Mouse (Mus musculus) heart, embryonic 16.5 days (tissue): ENCODE results near the gene 4833427G06Rik. TPM values are rescaled to one million over a fixed set of nuclear protein-coding genes. Genes with fewer than 3 reads are reported as not detected.
"Not testable (repeated sequence)": the region's sequence is repeated elsewhere in the genome, so short reads cannot be mapped to it uniquely, and the experiment has no call there.

Experiments
- ATAC-seq: fragments of 200-750 bp; cut with Nextera tagmentation; replicated peaks from 2 replicates; pipeline ENCODE4 v1.8.0; 2017; ENCODE audit warnings: moderate number of reproducible peaks; ENCODE audit not compliant: insufficient read depth, low FRiP score; ENCODE audit errors: extremely low read depth
- H3K27ac ChIP-seq: fragments of 300-500 bp; sonication (generic); 2 replicates; pipeline ENCODE4 v1.5.1; 2014; ENCODE audit warnings: mild to moderate bottlenecking, low read length, control low read depth, moderate library complexity
- H3K27me3 ChIP-seq: fragments of 300-500 bp; sonication (generic); 2 replicates; pipeline ENCODE4 v1.6.1; 2014; ENCODE audit warnings: low read length, mixed read lengths; ENCODE audit not compliant: control insufficient read depth, insufficient read depth
- H3K36me3 ChIP-seq: fragments of 300-500 bp; sonication (generic); 2 replicates; pipeline ENCODE4 v1.6.1; 2014; ENCODE audit not compliant: control insufficient read depth, insufficient read depth
- H3K4me1 ChIP-seq: fragments of 300-500 bp; sonication (generic); 2 replicates; pipeline ENCODE4 v1.6.1; 2014; ENCODE audit warnings: low read length, mixed read lengths; ENCODE audit not compliant: control insufficient read depth, insufficient read depth
- H3K4me2 ChIP-seq: fragments of 300-500 bp; sonication (generic); 2 replicates; pipeline ENCODE4 v1.6.1; 2014; ENCODE audit warnings: low read depth, mild to moderate bottlenecking, control low read depth, low read length
- H3K4me3 ChIP-seq: fragments of 300-500 bp; sonication (generic); 2 replicates; pipeline ENCODE4 v1.5.1; 2014; ENCODE audit warnings: mild to moderate bottlenecking, control low read depth, low read length
- H3K9ac ChIP-seq: fragments of 300-500 bp; sonication (generic); 2 replicates; pipeline ENCODE4 v1.6.1; 2014; ENCODE audit warnings: low read length, control low read depth
- H3K9me3 ChIP-seq: fragments of 300-500 bp; sonication (generic); replicated peaks from 2 replicates; pipeline ENCODE4 v1.6.1; 2016; ENCODE audit warnings: low read length; ENCODE audit not compliant: control insufficient read depth
- WGBS: fragments of 180-500 bp; shearing (Covaris S2); extraction: QIAGEN DNeasy Blood & Tissue Kit; methylation state at CpG from one replicate; pipeline ENCODE4 v1.1.7; 2014; 5-methylcytosine and 5-hydroxymethylcytosine counted together
- polyA plus RNA-seq: library from polyadenylated mRNA; unstranded; fragments of >200 nt; fragmentation: Nextera tagmentation; extraction: Ambion mirVana; gene quantifications from 2 replicates; pipeline ENCODE4 v1.2.1, GENCODE M21; 2015

The 4833427G06Rik gene
- 0.29 and 0.56 TPM in 2 replicates for polyA plus RNA-seq

DNA sequence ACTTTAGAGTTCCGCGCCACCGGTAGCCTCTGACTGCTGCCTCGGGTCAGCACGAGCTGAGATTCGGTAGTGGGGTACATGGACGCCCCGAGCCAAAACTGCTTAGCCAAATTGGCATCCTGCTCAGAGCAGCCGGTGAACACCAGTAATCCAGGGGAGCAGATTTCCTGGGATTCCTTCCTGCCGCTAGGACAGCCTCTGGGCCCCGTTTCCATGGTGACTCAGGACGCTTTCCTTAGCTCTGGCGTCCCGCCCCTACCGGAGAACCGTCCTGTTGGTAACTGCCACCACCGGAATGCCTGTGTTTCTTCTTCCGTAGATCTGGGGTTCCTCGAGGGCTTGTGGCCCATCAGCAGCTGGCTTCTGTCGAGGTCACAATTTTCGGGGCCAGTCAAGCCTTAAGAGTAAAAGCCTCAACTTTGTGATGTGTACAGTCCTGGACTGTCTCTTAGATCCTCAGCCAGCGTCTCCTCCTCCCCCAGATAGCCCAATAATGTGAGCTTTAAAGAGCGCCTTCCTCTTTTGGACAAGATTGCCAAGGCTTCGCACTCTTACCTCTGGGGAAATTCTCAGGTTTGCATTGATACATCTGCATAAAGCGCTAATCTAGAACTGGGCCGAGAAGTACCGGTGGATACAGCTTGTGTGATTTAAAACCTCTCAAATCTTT lies at the start of gene 4833427G06Rik:
Gene 4833427G06Rik, minus strand, starts transcription at position 323 of the 670 bp plus-strand sequence.
- peak within 1 kb of the TSS; percentile 40 for H3K4me3 ChIP-seq
- no peaks in the 10 kb centered on the region for H3K36me3 ChIP-seq
- H3K27ac ChIP-seq = no peak within 1 kb of the TSS
- peak within 1 kb of the TSS; percentile 49; the same call in 1 of the 2 replicates for H3K9ac ChIP-seq
- ATAC-seq = peak; percentile 28; the same call in 1 of the 2 replicates
- no peaks in the 10 kb centered on the region for H3K9me3 ChIP-seq
- H3K4me2 ChIP-seq = peak within 1 kb of the TSS; percentile 100
- 13% methylated on average over 27 of the region's 27 CpGs for WGBS
- H3K27me3 ChIP-seq = peaks cover 8% of the 10 kb centered on the region
- peaks cover 3% of the 10 kb centered on the region for H3K4me1 ChIP-seq

DNA sequence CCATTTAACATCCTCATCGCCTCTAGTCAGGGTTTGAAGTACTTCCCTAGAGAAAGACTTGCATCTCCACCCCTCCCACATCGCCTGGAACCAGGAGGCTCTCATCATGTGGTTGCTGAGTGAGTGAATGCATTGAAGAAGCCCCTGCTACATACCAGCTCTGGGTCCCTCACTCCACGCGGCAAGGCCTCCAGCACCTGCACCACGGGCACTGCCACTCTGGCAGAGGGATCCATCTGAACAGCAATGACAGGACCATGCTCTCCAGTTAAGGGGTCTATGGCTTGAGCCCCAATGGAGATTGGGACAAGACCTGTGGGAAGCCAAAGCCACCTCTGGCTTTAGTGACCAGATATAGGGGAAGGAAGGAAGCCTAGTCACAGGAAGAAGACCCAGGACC lies 45.4 kb upstream of the 4833427G06Rik start:
- 80% methylated on average over 5 of the region's 5 CpGs for WGBS
- ATAC-seq = no peak
- Histone ChIP-seq H3K27ac (no peak overlapping the region), H3K9me3 (no peaks in the 10 kb centered on the region), H3K4me2 (no peak overlapping the region), H3K27me3 (peaks cover 7% of the 10 kb centered on the region; the same call in 1 of the 2 replicates), H3K4me1 (peaks cover 6% of the 10 kb centered on the region), H3K9ac (no peak overlapping the region), H3K36me3 (no peaks in the 10 kb centered on the region), H3K4me3 (no peak overlapping the region)

DNA sequence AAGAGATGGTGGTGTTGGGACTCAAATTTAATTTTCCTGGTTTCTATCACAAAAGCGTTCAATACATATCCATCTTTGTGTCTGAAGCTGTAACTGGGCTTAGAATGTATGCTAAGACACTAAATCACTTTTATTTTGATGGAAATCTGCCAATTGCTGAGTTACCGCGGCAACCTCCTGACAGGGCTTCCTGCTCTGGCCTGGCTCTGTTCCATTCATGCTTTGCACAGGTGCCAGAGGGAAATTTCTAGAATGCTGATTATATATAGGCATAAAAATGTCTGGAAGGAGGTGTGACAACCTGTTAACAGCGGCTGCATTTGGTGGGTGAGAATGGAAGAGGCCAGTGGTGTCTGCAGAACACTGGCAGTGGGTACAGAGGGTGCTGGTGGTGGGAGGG lies 44.6 kb upstream of the 4833427G06Rik start:
- H3K4me3 ChIP-seq = no peak overlapping the region
- peaks cover 3% of the 10 kb centered on the region; the same call in 1 of the 2 replicates for H3K27me3 ChIP-seq
- no peak; the same call in 1 of the 2 replicates for ATAC-seq
- no peaks in the 10 kb centered on the region for H3K36me3 ChIP-seq
- 51% methylated on average over 4 of the region's 4 CpGs for WGBS
- H3K9ac ChIP-seq = no peak overlapping the region
- peaks cover 3% of the 10 kb centered on the region for H3K4me1 ChIP-seq
- H3K4me2 ChIP-seq = no peak overlapping the region
- no peaks in the 10 kb centered on the region for H3K9me3 ChIP-seq
- H3K27ac ChIP-seq = no peak overlapping the region

DNA sequence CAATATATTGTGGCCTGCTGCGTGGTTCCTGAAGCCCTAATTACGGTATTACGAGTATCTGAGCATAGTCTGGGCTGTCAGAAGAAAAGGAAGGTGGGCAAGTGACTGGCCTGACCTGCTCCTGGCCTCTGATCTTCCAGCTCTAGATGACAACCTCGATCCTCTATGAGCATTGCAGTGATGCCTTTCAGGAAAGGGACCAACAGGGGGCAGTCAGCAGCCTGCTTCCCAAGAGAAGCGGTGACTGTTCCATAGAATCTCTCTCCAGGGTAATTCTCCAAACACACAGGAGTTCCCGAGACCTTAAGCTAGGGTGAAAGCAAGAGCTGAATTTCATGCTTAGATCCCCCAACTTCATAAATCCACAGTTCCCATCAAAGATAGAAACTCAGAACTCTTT lies 42.3 kb upstream of the 4833427G06Rik start:
- no peak overlapping the region for H3K4me3 ChIP-seq
- no peak for ATAC-seq
- no peak overlapping the region for H3K9ac ChIP-seq
- no peaks in the 10 kb centered on the region for H3K27me3 ChIP-seq
- H3K36me3 ChIP-seq = no peaks in the 10 kb centered on the region
- H3K4me1 ChIP-seq = peaks cover 3% of the 10 kb centered on the region
- no peaks in the 10 kb centered on the region for H3K9me3 ChIP-seq
- no peak overlapping the region for H3K4me2 ChIP-seq
- H3K27ac ChIP-seq = no peak overlapping the region
- 75% methylated on average over 6 of the region's 6 CpGs for WGBS

DNA sequence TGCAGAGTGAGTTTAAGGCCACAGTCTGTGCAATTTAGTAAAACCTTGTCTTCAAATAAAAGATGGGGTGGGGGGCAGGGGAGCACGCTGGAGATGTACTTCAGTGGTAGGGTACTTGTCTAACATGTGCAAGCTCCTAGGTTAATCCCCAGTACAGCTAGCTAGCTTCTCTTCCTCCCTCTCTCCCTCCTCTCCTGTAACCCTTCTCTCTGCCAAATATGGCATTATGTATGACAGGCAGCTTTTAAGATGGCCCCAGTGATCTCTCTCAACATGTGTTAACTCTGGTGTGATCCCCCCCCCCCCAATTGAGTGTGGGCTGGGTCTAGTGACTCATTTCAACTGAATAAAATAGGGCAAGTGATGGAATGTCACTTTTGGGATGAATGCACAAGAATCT lies 41.6 kb upstream of the 4833427G06Rik start:
- no peak for ATAC-seq
- 64% methylated on average over 1 of the region's 1 CpGs for WGBS
- H3K36me3 ChIP-seq = no peaks in the 10 kb centered on the region
- H3K27me3 ChIP-seq = no peaks in the 10 kb centered on the region
- H3K27ac ChIP-seq = no peak overlapping the region
- no peaks in the 10 kb centered on the region for H3K9me3 ChIP-seq
- H3K9ac ChIP-seq = no peak overlapping the region
- H3K4me3 ChIP-seq = no peak overlapping the region
- H3K4me1 ChIP-seq = peaks cover 3% of the 10 kb centered on the region
- no peak overlapping the region for H3K4me2 ChIP-seq

DNA sequence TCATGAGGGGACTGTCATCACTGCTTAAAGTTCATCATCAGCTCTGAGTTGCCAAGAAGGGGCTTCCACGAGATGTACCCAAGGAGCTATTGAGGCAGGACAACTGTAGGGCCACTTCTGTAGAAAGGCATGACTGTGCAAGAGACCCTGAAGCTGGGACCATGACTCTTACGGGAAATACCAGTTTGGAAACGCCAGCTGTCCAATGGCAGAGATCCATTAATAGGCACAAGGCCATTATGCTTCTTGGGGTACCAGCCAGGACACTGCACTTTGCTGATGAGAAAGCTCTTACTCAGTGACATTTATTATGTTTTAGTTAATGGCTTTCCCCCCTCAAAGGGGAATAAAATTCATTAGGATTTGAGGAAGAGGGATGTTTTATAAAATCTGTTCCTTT lies 38.8 kb upstream of the 4833427G06Rik start:
- H3K9ac ChIP-seq = no peak overlapping the region
- no peak for ATAC-seq
- 68% methylated on average over 3 of the region's 3 CpGs for WGBS
- no peak overlapping the region for H3K4me3 ChIP-seq
- no peaks in the 10 kb centered on the region for H3K4me1 ChIP-seq
- H3K27me3 ChIP-seq = no peaks in the 10 kb centered on the region
- no peak overlapping the region for H3K27ac ChIP-seq
- H3K4me2 ChIP-seq = no peak overlapping the region
- H3K9me3 ChIP-seq = no peaks in the 10 kb centered on the region
- no peaks in the 10 kb centered on the region for H3K36me3 ChIP-seq

DNA sequence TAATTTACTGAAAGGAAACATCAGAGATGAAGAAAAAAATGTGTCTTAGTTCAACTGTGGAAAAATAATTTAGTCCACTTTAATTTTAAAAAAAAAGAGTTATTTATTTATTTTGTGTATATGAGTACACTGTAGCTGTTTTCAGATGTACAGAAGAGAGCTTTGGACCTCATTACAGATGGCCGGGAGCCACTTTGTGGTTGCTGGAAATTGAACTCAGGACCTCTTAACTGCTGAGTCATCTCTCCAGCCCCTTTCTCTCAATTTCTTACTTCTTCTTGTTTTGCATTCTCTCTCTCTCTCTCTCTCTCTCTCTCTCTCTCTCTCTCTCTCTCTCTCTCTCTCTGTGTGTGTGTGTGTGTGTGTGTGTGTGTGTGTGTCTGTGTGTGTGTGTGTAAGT lies 37.5 kb upstream of the 4833427G06Rik start:
- H3K27me3 ChIP-seq, H3K27ac ChIP-seq, H3K4me1 ChIP-seq, H3K4me2 ChIP-seq, H3K36me3 ChIP-seq, H3K9ac ChIP-seq, H3K9me3 ChIP-seq, H3K4me3 ChIP-seq, ATAC-seq: not testable (repeated sequence)
- 65% methylated on average over 1 of the region's 1 CpGs for WGBS

DNA sequence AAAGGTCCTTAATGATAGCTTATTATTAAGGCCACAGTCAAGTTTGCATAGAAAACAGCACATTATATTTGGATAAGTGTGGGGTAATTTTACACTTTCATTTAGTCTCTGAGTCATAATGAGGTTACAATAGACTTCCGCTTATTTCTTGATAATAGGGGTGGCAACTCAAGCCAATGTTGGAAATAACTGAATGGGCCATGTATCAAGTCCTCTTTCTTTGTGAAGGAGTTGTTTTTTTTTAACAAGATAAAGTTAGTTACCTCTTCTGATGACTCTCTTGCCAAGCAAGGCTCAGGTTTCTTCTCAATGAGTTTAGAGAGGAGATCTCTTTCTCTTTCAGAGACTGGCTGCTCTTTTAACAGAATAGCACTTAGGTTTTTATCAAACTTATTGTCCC lies 36.4 kb upstream of the 4833427G06Rik start:
- WGBS = 81% methylated on average over 1 of the region's 1 CpGs
- H3K9ac ChIP-seq = no peak overlapping the region
- no peak overlapping the region for H3K4me3 ChIP-seq
- H3K9me3 ChIP-seq = no peaks in the 10 kb centered on the region
- no peaks in the 10 kb centered on the region for H3K27me3 ChIP-seq
- H3K4me2 ChIP-seq = no peak overlapping the region
- no peak overlapping the region for H3K27ac ChIP-seq
- H3K4me1 ChIP-seq = no peaks in the 10 kb centered on the region
- ATAC-seq = no peak
- H3K36me3 ChIP-seq = no peaks in the 10 kb centered on the region

DNA sequence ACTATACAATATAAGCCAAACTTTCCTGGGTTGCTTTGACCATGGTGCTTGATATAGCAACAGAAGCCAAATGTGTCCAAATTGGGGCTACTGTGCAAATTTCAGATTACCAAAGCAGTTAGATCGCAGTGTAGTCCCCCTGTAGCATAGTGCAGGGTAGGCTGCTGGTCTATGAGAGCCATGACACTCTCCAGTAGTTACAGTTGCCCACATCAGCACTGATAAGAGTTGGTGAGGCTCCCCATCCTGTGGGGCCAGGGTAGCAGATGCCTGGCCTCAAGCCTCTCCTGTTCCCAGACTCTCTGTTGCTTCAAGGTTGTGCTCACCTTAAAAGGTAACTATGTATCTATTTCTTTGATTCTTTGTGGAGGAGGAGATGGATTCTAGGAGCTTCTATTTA lies 36.0 kb upstream of the 4833427G06Rik start:
- WGBS = 81% methylated on average over 1 of the region's 1 CpGs
- Histone ChIP-seq H3K9me3 (no peaks in the 10 kb centered on the region), H3K36me3 (no peaks in the 10 kb centered on the region), H3K9ac (no peak overlapping the region), H3K4me1 (no peaks in the 10 kb centered on the region), H3K4me3 (no peak overlapping the region), H3K27me3 (no peaks in the 10 kb centered on the region), H3K27ac (no peak overlapping the region), H3K4me2 (no peak overlapping the region)
- ATAC-seq = no peak
